Mouse (Mus musculus): ENCODE measurements at regions not wholly inside any gene's neighbourhood (a gene's known extent, or its start where the extent isn't known, plus 50 kb on each side); places are given as distances from the start of the nearest gene placed in this dataset.

- TF ChIP-seq CTCF (IDR thresholded peaks at IDR 0.05; ENCODE audit: low read depth) = no peak
- Histone ChIP-seq H3K9ac (no peak overlapping the region), H3K36me3 (ENCODE audit: insufficient read depth) (no peaks in the 10 kb centered on the region), H3K4me1 (ENCODE audit: insufficient read depth) (no peaks in the 10 kb centered on the region), H3K27me3 (ENCODE audit: insufficient read depth, low read length) (no peaks in the 10 kb centered on the region), H3K4me2 (ENCODE audit: low read depth) (no peak overlapping the region), H3K4me3 (ENCODE audit: low read depth, low read length) (no peak overlapping the region), H3K9me3 (ENCODE audit: low read length) (no peaks in the 10 kb centered on the region), H3K27ac (ENCODE audit: low read depth, low read length) (no peak overlapping the region)
- 85% methylated on average over 7 of the region's 7 CpGs for WGBS
- no peak for ATAC-seq
- DNase-seq = no peak
Observed at GRCm38 (mm10) chr13:51951506-51952038, 105.1 kb downstream of the Gadd45g start.

GRCm38 (mm10) chr13:51953084-51953483 lies 106.6 kb downstream of the Gadd45g start:
- H3K27me3 ChIP-seq (ENCODE audit: insufficient read depth, low read length) = no peaks in the 10 kb centered on the region
- WGBS = 82% methylated on average over 4 of the region's 4 CpGs
- TF ChIP-seq CTCF (IDR thresholded peaks at IDR 0.05; ENCODE audit: low read depth) = no peak
- no peak overlapping the region for H3K9ac ChIP-seq
- no peaks in the 10 kb centered on the region for H3K36me3 ChIP-seq (ENCODE audit: insufficient read depth)
- ATAC-seq (no peak), DNase-seq (no peak)
- H3K4me2 ChIP-seq (ENCODE audit: low read depth) = no peak overlapping the region
- H3K4me1 ChIP-seq (ENCODE audit: insufficient read depth) = no peaks in the 10 kb centered on the region
- no peak overlapping the region for H3K27ac ChIP-seq (ENCODE audit: low read depth, low read length)
- H3K4me3 ChIP-seq (ENCODE audit: low read depth, low read length) = no peak overlapping the region
- H3K9me3 ChIP-seq (ENCODE audit: low read length) = no peaks in the 10 kb centered on the region

- H3K36me3 ChIP-seq (ENCODE audit: insufficient read depth) = no peaks in the 10 kb centered on the region
- H3K4me2 ChIP-seq (ENCODE audit: low read depth) = no peak overlapping the region
- DNase-seq = no peak
- no peak overlapping the region for H3K27ac ChIP-seq (ENCODE audit: low read depth, low read length)
- no peak for TF ChIP-seq CTCF (IDR thresholded peaks at IDR 0.05; ENCODE audit: low read depth)
- H3K9ac ChIP-seq = no peak overlapping the region
- ATAC-seq = no peak
- no peak overlapping the region for H3K4me3 ChIP-seq (ENCODE audit: low read depth, low read length)
- H3K9me3 ChIP-seq (ENCODE audit: low read length) = no peaks in the 10 kb centered on the region
- no peaks in the 10 kb centered on the region for H3K27me3 ChIP-seq (ENCODE audit: insufficient read depth, low read length)
- WGBS = 86% methylated on average over 8 of the region's 8 CpGs
- H3K4me1 ChIP-seq (ENCODE audit: insufficient read depth) = no peaks in the 10 kb centered on the region
Observed at GRCm38 (mm10) chr13:51953569-51953968, 107.1 kb downstream of the Gadd45g start.

- no peaks in the 10 kb centered on the region for H3K36me3 ChIP-seq (ENCODE audit: insufficient read depth)
- no peak overlapping the region for H3K4me3 ChIP-seq (ENCODE audit: low read depth, low read length)
- peak; percentile 25 for DNase-seq
- no peaks in the 10 kb centered on the region for H3K4me1 ChIP-seq (ENCODE audit: insufficient read depth)
- ATAC-seq = no peak
- no peak for TF ChIP-seq CTCF (IDR thresholded peaks at IDR 0.05; ENCODE audit: low read depth)
- WGBS = 69% methylated on average over 8 of the region's 8 CpGs
- H3K9me3 ChIP-seq (ENCODE audit: low read length) = no peaks in the 10 kb centered on the region
- H3K9ac ChIP-seq = no peak overlapping the region
- H3K4me2 ChIP-seq (ENCODE audit: low read depth) = no peak overlapping the region
- no peaks in the 10 kb centered on the region for H3K27me3 ChIP-seq (ENCODE audit: insufficient read depth, low read length)
- no peak overlapping the region for H3K27ac ChIP-seq (ENCODE audit: low read depth, low read length)
Observed at GRCm38 (mm10) chr13:51957101-51957500, 110.6 kb downstream of the Gadd45g start.

- TF ChIP-seq CTCF (IDR thresholded peaks at IDR 0.05; ENCODE audit: low read depth) = no peak
- ATAC-seq = no peak
- no peak overlapping the region for H3K27ac ChIP-seq (ENCODE audit: low read depth, low read length)
Observed at GRCm38 (mm10) chr13:51959591-51959990, 113.1 kb downstream of the Gadd45g start.

GRCm38 (mm10) chr13:51960262-51960661 lies 113.8 kb downstream of the Gadd45g start:
- H3K9ac ChIP-seq = no peak overlapping the region
- no peak for ATAC-seq
- no peak overlapping the region for H3K27ac ChIP-seq (ENCODE audit: low read depth, low read length)
- H3K4me1 ChIP-seq (ENCODE audit: insufficient read depth) = no peaks in the 10 kb centered on the region
- no peak overlapping the region for H3K4me2 ChIP-seq (ENCODE audit: low read depth)
- no peak overlapping the region for H3K4me3 ChIP-seq (ENCODE audit: low read depth, low read length)
- no peaks in the 10 kb centered on the region for H3K36me3 ChIP-seq (ENCODE audit: insufficient read depth)
- H3K9me3 ChIP-seq (ENCODE audit: low read length) = no peaks in the 10 kb centered on the region
- no peak for TF ChIP-seq CTCF (IDR thresholded peaks at IDR 0.05; ENCODE audit: low read depth)
- no peak for DNase-seq
- no peaks in the 10 kb centered on the region for H3K27me3 ChIP-seq (ENCODE audit: insufficient read depth, low read length)
- whole genome bisulfite sequencing = 84% methylated on average over 4 of the region's 4 CpGs

More at GRCm38 (mm10) chr13:51959591-51959990, 113.1 kb downstream of the Gadd45g start:
- H3K27me3 ChIP-seq (ENCODE audit: insufficient read depth, low read length) = no peaks in the 10 kb centered on the region
- no peak for DNase-seq
- no peaks in the 10 kb centered on the region for H3K36me3 ChIP-seq (ENCODE audit: insufficient read depth)
- no peaks in the 10 kb centered on the region for H3K9me3 ChIP-seq (ENCODE audit: low read length)
- H3K4me2 ChIP-seq (ENCODE audit: low read depth) = no peak overlapping the region
- WGBS = 88% methylated on average over 8 of the region's 8 CpGs
- H3K4me1 ChIP-seq (ENCODE audit: insufficient read depth) = no peaks in the 10 kb centered on the region
- no peak overlapping the region for H3K9ac ChIP-seq
- H3K4me3 ChIP-seq (ENCODE audit: low read depth, low read length) = no peak overlapping the region

GRCm38 (mm10) chr13:51962191-51962611 lies 115.7 kb downstream of the Gadd45g start:
- H3K27ac ChIP-seq (ENCODE audit: low read depth, low read length) = no peak overlapping the region
- ATAC-seq = no peak
- no peak for DNase-seq

More at GRCm38 (mm10) chr13:51962191-51962611, 115.7 kb downstream of the Gadd45g start:
- WGBS = 86% methylated on average over 8 of the region's 8 CpGs
- no peaks in the 10 kb centered on the region for H3K27me3 ChIP-seq (ENCODE audit: insufficient read depth, low read length)
- H3K4me2 ChIP-seq (ENCODE audit: low read depth) = no peak overlapping the region
- H3K4me3 ChIP-seq (ENCODE audit: low read depth, low read length) = no peak overlapping the region
- H3K4me1 ChIP-seq (ENCODE audit: insufficient read depth) = no peaks in the 10 kb centered on the region
- no peaks in the 10 kb centered on the region for H3K9me3 ChIP-seq (ENCODE audit: low read length)
- no peak overlapping the region for H3K9ac ChIP-seq
- TF ChIP-seq CTCF (IDR thresholded peaks at IDR 0.05; ENCODE audit: low read depth) = no peak
- no peaks in the 10 kb centered on the region for H3K36me3 ChIP-seq (ENCODE audit: insufficient read depth)
